Mouse (Mus musculus) G1E (cell line): ENCODE measurements around the gene 5330417C22Rik. TPM values are rescaled to one million over a fixed set of nuclear protein-coding genes. Genes with fewer than 3 reads are reported as not detected.
A peak's percentile ranks its signal among the peaks of the same experiment; 100 is the strongest.

Experiments
- ATAC-seq: 2 replicates; pipeline ENCODE4 v1.8.0; 2016; ENCODE audit warnings: mild to moderate bottlenecking; ENCODE audit not compliant: insufficient number of reproducible peaks, poor library complexity, low FRiP score, severe bottlenecking; ENCODE audit errors: extremely low read depth
- DNase-seq: peaks from one replicate; pipeline ENCODE4 v3.0.0; 2012; ENCODE audit warnings: low spot score
- H3K27me3 ChIP-seq: 2 replicates; pipeline ENCODE4 v1.6.1; 2012; ENCODE audit warnings: mild to moderate bottlenecking, low read length, inconsistent platforms; ENCODE audit not compliant: insufficient read depth
- H3K36me3 ChIP-seq: replicated peaks from 2 replicates; pipeline ENCODE3; 2012; ENCODE audit warnings: mild to moderate bottlenecking, inconsistent platforms
- H3K4me1 ChIP-seq: 2 replicates; pipeline ENCODE4 v1.6.1; 2012; ENCODE audit warnings: low read depth, low read length, inconsistent platforms, mixed read lengths; ENCODE audit not compliant: insufficient read depth
- H3K4me3 ChIP-seq: 2 replicates; pipeline ENCODE4 v1.5.1; 2012; ENCODE audit warnings: low read depth, mild to moderate bottlenecking, inconsistent platforms, low read length, moderate library complexity, mixed read lengths
- H3K9me3 ChIP-seq: replicated peaks from 2 replicates; pipeline ENCODE4 v1.6.1; 2012; ENCODE audit warnings: inconsistent platforms
- CTCF ChIP-seq: IDR thresholded peaks from 2 replicates; pipeline ENCODE4 v1.5.1; 2012; ENCODE audit warnings: low read depth, low read length, inconsistent platforms, mixed read lengths
- GATA1 ChIP-seq: IDR thresholded peaks from 2 replicates; pipeline ENCODE4 v1.6.1; 2012; ENCODE audit warnings: borderline replicate concordance, low read length, inconsistent platforms, mixed read lengths
- GATA2 ChIP-seq: IDR thresholded peaks from 2 replicates; pipeline ENCODE4 v1.6.1; 2012; ENCODE audit warnings: low read depth, low read length, inconsistent platforms, borderline replicate concordance
- POLR2AphosphoS5 ChIP-seq: IDR thresholded peaks from 2 replicates; pipeline ENCODE4 v1.6.1; 2012; ENCODE audit warnings: low read depth, low read length, inconsistent platforms; ENCODE audit not compliant: insufficient replicate concordance
- TAL1 ChIP-seq: conservative IDR thresholded peaks from 2 replicates; pipeline ENCODE4 v1.6.1; 2012; ENCODE audit warnings: low read depth, low read length, inconsistent platforms, mixed read lengths
- polyA plus RNA-seq: library from polyadenylated mRNA; stranded (reverse); fragments of >175 nt; gene quantifications from 2 replicates; pipeline ENCODE4 v1.2.3, GENCODE M21; 2012
- total RNA-seq, 2 experiments: library from RNA; stranded (forward) in 1 of 2; stranded (reverse) in 1 of 2; fragments of 200-1000 nt in 1 of 2; fragments of >200 nt in 1 of 2; fragmentation: Nextera tagmentation in 1 of 2; gene quantifications; 2 replicates each; pipeline ENCODE4 v1.2.3; 2014 to 2017

5330417C22Rik gene
- total and polyA plus RNA-seq, 3 experiments = under 0.01 TPM; not detected in 2

GRCm38 (mm10) chr3:108451969-108452368, 84.4 kb downstream of the 5330417C22Rik start:
- DNase-seq = no peak

GRCm38 (mm10) chr3:108445366-108445705, 91.0 kb downstream of the 5330417C22Rik start:
- DNase-seq = no peak
- Histone ChIP-seq H3K4me1 (peaks cover 46% of the 10 kb centered on the region), H3K4me3 (peak overlapping the region; percentile 77), H3K9me3 (no peaks in the 10 kb centered on the region), H3K27me3 (peaks cover 20% of the 10 kb centered on the region), H3K36me3 (peaks cover 33% of the 10 kb centered on the region)
- TF ChIP-seq TAL1 = no peak
- TF ChIP-seq CTCF = no peak
- TF ChIP-seq GATA2 = no peak
- no peak for TF ChIP-seq GATA1
- no peak for TF ChIP-seq POLR2AphosphoS5
- ATAC-seq = no peak

More at GRCm38 (mm10) chr3:108451969-108452368, 84.4 kb downstream of the 5330417C22Rik start:
- no peaks in the 10 kb centered on the region for H3K4me1 ChIP-seq
- H3K4me3 ChIP-seq = no peak overlapping the region
- no peak for TF ChIP-seq GATA1
- no peak for TF ChIP-seq GATA2
- no peak for TF ChIP-seq POLR2AphosphoS5
- TF ChIP-seq TAL1 = no peak
- TF ChIP-seq CTCF = no peak
- ATAC-seq = no peak
- no peaks in the 10 kb centered on the region for H3K36me3 ChIP-seq
- H3K27me3 ChIP-seq = peaks cover 53% of the 10 kb centered on the region
- H3K9me3 ChIP-seq = no peaks in the 10 kb centered on the region

GRCm38 (mm10) chr3:108444698-108445365, 91.5 kb downstream of the 5330417C22Rik start, which contains the start of gene Sars:
Sars (minus strand) TSS chr3:108445209.
- DNase-seq (peak; percentile 91), ATAC-seq (peak; percentile 87)
- Histone ChIP-seq H3K36me3 (peaks cover 38% of the 10 kb centered on the region), H3K9me3 (no peaks in the 10 kb centered on the region), H3K4me1 (peaks cover 49% of the 10 kb centered on the region), H3K27me3 (peaks cover 15% of the 10 kb centered on the region), H3K4me3 (peak within 1 kb of the TSS; percentile 77)
- no peak for TF ChIP-seq POLR2AphosphoS5
- no peak for TF ChIP-seq GATA1
- TF ChIP-seq GATA2 = no peak
- TF ChIP-seq TAL1 = no peak
- no peak for TF ChIP-seq CTCF

GRCm38 (mm10) chr3:108444029-108444428, 92.3 kb downstream of the 5330417C22Rik start:
- TF ChIP-seq GATA1 (no peak), CTCF (no peak), TAL1 (no peak), POLR2AphosphoS5 (no peak), GATA2 (no peak)
- ATAC-seq (peak; percentile 71), DNase-seq (peak; percentile 75)
- Histone ChIP-seq H3K4me1 (peaks cover 51% of the 10 kb centered on the region), H3K9me3 (no peaks in the 10 kb centered on the region), H3K36me3 (peaks cover 46% of the 10 kb centered on the region), H3K27me3 (peaks cover 9% of the 10 kb centered on the region), H3K4me3 (peak overlapping the region; percentile 77)

GRCm38 (mm10) chr3:108436380-108436714, 100.0 kb downstream of the 5330417C22Rik start:
- H3K9me3 ChIP-seq = no peaks in the 10 kb centered on the region
- TF ChIP-seq GATA2 = no peak
- TF ChIP-seq TAL1 = no peak
- no peak for TF ChIP-seq GATA1
- TF ChIP-seq POLR2AphosphoS5 = no peak
- TF ChIP-seq CTCF = no peak
- H3K4me3 ChIP-seq = no peak overlapping the region
- no peak for ATAC-seq
- H3K27me3 ChIP-seq = no peaks in the 10 kb centered on the region
- DNase-seq = no peak
- H3K36me3 ChIP-seq = peaks cover 100% of the 10 kb centered on the region
- peaks cover 12% of the 10 kb centered on the region for H3K4me1 ChIP-seq

- no peak for TF ChIP-seq CTCF
- no peak for TF ChIP-seq POLR2AphosphoS5
- TF ChIP-seq GATA1 = no peak
- TF ChIP-seq TAL1 = no peak
- TF ChIP-seq GATA2 = no peak
- peaks cover 100% of the 10 kb centered on the region for H3K36me3 ChIP-seq
- no peaks in the 10 kb centered on the region for H3K27me3 ChIP-seq
- DNase-seq (no peak), ATAC-seq (no peak)
- peaks cover 8% of the 10 kb centered on the region for H3K4me1 ChIP-seq
- H3K4me3 ChIP-seq = no peak overlapping the region
- no peaks in the 10 kb centered on the region for H3K9me3 ChIP-seq
Observed at GRCm38 (mm10) chr3:108435701-108436379, 100.5 kb downstream of the 5330417C22Rik start.
